Mouse (Mus musculus): ENCODE results near the gene Nme2.

DNA sequence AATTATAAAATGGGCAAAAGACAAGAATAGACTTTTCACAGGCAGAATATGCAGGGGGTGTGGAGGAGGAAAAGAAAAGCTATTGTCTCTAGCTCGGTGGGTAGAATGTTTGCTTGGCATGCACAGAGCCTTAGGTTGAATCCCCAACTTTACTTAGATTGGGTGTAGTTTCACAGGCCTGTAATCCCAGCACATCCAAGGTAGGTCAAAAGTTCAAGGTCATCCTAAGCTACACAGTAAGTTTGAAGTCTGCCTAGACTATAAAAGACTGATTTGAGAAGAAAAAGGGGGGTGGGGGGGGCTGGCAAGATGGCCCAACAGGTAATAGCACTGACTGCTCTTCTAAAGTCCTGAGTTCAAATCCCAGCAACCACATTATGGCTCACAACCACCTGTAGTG, 13.7 kb upstream of the Nme2 start:
- no peak for TF ChIP-seq POLR2A (IDR thresholded peaks at IDR 0.05; ENCODE audit: borderline replicate concordance, extremely low read depth, insufficient read depth, insufficient read length, poor library complexity, severe bottlenecking)
- TF ChIP-seq CTCF (IDR thresholded peaks at IDR 0.05; ENCODE audit: borderline replicate concordance, extremely low read depth, insufficient read depth, insufficient read length), result no peak

All from brain, embryonic 14.5 days (tissue).